Mouse (Mus musculus): Measurements from ENCODE around the gene V1rd19.
"Not testable (repeated sequence)": the region's sequence is repeated elsewhere in the genome, so short reads cannot be mapped to it uniquely, and the experiment has no call there.

The V1rd19 gene

GRCm38 (mm10) chr7:24001391-24001790 is at the start of gene V1rd19:
Gene V1rd19, plus strand, starts transcription at chr7:24001691.
- no peak for DNase-seq (ENCODE audit: extremely low read depth, low read depth)

GRCm38 (mm10) chr7:23968044-23968443 is 33.4 kb upstream of the V1rd19 start:
- DNase-seq (ENCODE audit: extremely low read depth, low read depth) = not testable (repeated sequence)

GRCm38 (mm10) chr7:23974315-23974714 is 27.2 kb upstream of the V1rd19 start, which contains the start of gene Vmn1r181:
Gene Vmn1r181, plus strand, starts transcription at chr7:23974615.
- not testable (repeated sequence) for DNase-seq (ENCODE audit: extremely low read depth, low read depth)

DNA sequence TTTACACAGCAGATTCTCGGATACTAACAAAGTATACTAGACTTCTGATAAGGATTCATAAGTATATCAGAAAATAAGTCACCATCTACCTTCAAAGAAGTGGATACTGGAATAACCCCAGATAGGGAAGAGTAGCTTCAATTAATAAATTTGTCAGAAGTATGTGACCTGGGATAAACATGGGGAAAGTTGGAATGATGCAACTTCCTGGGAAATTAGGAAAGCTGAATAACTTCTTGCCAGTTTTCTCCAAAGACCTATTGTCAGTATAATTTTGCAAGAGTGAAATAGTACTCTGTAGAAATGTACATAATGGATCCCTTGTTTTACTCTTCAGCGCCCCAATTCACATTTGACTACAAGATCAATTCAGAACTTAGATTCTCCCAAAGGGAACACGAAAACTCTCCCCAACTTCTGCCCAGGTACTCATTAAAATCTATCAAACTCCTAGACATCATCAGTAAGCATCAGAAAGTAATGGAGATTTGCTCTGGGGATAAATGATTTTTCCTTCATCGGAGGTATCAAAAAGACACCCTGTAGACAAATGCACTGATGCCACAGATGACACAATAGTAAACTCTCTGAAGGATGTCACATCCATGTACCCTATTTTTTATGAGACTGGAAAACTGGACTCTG is 51.3 kb downstream of the V1rd19 start, which contains the start of gene Vmn1r183:
Gene Vmn1r183 (plus strand): TSS at position 595 of the 645 bp plus-strand sequence.
- DNase-seq (ENCODE audit: extremely low read depth, low read depth) = no peak

Measured in MEL-GATA-1-ER (cell line).